Mouse (Mus musculus) liver, embryonic 11.5 days (tissue): ENCODE data around the gene Cmip. TPM values are rescaled to one million over a fixed set of nuclear protein-coding genes. Genes with fewer than 3 reads are reported as not detected.
A peak's percentile ranks its signal among the peaks of the same experiment; 100 is the strongest.

Source experiments
- ATAC-seq: fragments of 200-750 bp; cut with Nextera tagmentation; replicated peaks from 2 replicates; pipeline ENCODE4 v1.8.0; 2017; ENCODE audit warnings: moderate number of reproducible peaks, mild to moderate bottlenecking, moderate TSS enrichment, moderate library complexity; ENCODE audit not compliant: low FRiP score
- DNase-seq: peaks from one replicate; pipeline ENCODE4 v3.0.0-alpha.2; 2017; ENCODE audit warnings: low spot score
- H3K27ac ChIP-seq: fragments of 300-500 bp; sonication (generic); 2 replicates; pipeline ENCODE4 v1.5.1; 2014; ENCODE audit warnings: mild to moderate bottlenecking, low read depth, low read length, control low read depth
- H3K27me3 ChIP-seq: fragments of 300-500 bp; sonication (generic); replicated peaks from 2 replicates; pipeline ENCODE4 v1.6.1; 2014; ENCODE audit warnings: low read length, mixed read lengths; ENCODE audit not compliant: control insufficient read depth, insufficient read depth
- H3K36me3 ChIP-seq: fragments of 300-500 bp; sonication (generic); 2 replicates; pipeline ENCODE4 v1.6.1; 2014; ENCODE audit warnings: mild to moderate bottlenecking, low read length, moderate library complexity, mixed read lengths; ENCODE audit not compliant: control insufficient read depth, insufficient read depth
- H3K4me1 ChIP-seq: fragments of 300-500 bp; sonication (generic); replicated peaks from 2 replicates; pipeline ENCODE4 v1.6.1; 2014; ENCODE audit warnings: low read length, mixed read lengths; ENCODE audit not compliant: control insufficient read depth, insufficient read depth
- H3K4me2 ChIP-seq: fragments of 300-500 bp; sonication (generic); 2 replicates; pipeline ENCODE4 v1.6.1; 2014; ENCODE audit warnings: mild to moderate bottlenecking, control low read depth, moderate library complexity
- H3K4me3 ChIP-seq: fragments of 300-500 bp; sonication (generic); 2 replicates; pipeline ENCODE4 v1.5.1; 2014; ENCODE audit warnings: low read depth, low read length, control low read depth
- H3K9ac ChIP-seq: fragments of 300-500 bp; sonication (generic); 2 replicates; pipeline ENCODE4 v1.6.1; 2014; ENCODE audit warnings: low read depth, low read length, control low read depth
- H3K9me3 ChIP-seq: fragments of 300-500 bp; sonication (generic); 2 replicates; pipeline ENCODE4 v1.6.1; 2016; ENCODE audit warnings: low read length, inconsistent platforms, mixed read lengths; ENCODE audit not compliant: control insufficient read depth
- WGBS: fragments of 180-500 bp; shearing (Covaris S2); extraction: QIAGEN DNeasy Blood & Tissue Kit; methylation state at CpG from one replicate; pipeline ENCODE4 v1.1.7; 2014; 5-methylcytosine and 5-hydroxymethylcytosine counted together
- polyA plus RNA-seq: library from polyadenylated mRNA; unstranded; fragments of >200 nt; fragmentation: Nextera tagmentation; extraction: Ambion mirVana; gene quantifications from 2 replicates; pipeline ENCODE4 v1.2.1, GENCODE M21; 2014

The Cmip gene
- polyA plus RNA-seq, 1 experiment from 2014 or later, result 17.1 TPM

DNA sequence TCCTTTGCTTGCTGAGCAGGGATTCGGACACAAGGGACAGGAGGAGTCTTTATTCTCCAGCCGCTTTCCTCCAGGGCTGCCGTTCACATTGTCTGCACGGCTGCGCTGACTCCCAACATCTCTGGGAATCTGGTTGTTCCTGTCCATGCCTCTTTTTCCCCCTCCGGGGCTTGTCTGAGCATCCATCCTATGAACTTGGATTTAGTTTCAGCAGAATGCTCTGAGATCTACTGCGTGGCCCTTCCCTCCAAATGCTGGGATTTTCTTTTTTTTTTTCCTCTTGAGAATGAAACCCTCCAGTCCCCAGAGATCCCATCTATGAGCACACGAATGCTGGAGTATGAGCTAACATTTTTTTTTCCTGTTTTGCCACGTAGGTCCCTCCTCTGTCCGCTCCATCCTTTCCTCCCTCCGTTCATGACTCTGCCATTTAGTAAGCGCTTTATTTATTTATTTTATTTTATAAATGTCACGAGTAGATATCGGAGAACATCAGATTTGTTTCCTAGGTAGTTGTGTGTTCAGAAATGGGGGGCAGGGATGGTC is 4.1 kb downstream of the Cmip start:
- Histone ChIP-seq H3K4me1 (peaks cover 69% of the 10 kb centered on the region), H3K4me3 (peak overlapping the region; percentile 1; the same call in 1 of the 2 replicates), H3K36me3 (peaks cover 2% of the 10 kb centered on the region; the same call in 1 of the 2 replicates), H3K27me3 (no peaks in the 10 kb centered on the region), H3K9me3 (no peaks in the 10 kb centered on the region), H3K27ac (no peak overlapping the region), H3K4me2 (peak overlapping the region; percentile 80), H3K9ac (no peak overlapping the region; the same call in 1 of the 2 replicates)
- DNase-seq, result no peak
- WGBS, result 62% methylated on average over 14 of the region's 14 CpGs
- no peak for ATAC-seq

DNA sequence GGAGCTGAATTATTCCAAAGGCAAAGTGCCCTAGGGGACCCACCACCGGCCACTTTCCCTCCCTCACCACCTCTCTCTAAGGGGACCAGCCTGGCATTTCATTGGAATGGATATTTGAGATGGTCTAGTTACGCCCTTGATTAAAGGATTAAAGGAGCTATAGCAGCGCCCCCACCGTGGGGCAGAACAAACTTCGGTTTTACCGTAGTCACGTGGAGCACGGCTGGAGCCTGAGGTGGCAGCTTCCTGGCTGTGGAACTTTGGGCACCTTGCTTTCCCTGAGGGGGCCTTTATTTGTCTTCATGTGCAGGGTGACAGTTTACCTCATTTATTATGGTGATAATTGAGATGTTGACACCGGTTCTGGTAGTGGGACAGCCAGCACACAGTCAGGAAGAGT is 4.8 kb downstream of the Cmip start:
- Histone ChIP-seq H3K4me1 (peaks cover 68% of the 10 kb centered on the region), H3K27ac (no peak overlapping the region), H3K9me3 (no peaks in the 10 kb centered on the region), H3K4me2 (peak overlapping the region; percentile 80), H3K27me3 (no peaks in the 10 kb centered on the region), H3K9ac (no peak overlapping the region; the same call in 1 of the 2 replicates), H3K36me3 (peaks cover 2% of the 10 kb centered on the region; the same call in 1 of the 2 replicates), H3K4me3 (peak overlapping the region; percentile 1; the same call in 1 of the 2 replicates)
- DNase-seq (no peak), ATAC-seq (no peak)
- WGBS, result 42% methylated on average over 9 of the region's 9 CpGs

DNA sequence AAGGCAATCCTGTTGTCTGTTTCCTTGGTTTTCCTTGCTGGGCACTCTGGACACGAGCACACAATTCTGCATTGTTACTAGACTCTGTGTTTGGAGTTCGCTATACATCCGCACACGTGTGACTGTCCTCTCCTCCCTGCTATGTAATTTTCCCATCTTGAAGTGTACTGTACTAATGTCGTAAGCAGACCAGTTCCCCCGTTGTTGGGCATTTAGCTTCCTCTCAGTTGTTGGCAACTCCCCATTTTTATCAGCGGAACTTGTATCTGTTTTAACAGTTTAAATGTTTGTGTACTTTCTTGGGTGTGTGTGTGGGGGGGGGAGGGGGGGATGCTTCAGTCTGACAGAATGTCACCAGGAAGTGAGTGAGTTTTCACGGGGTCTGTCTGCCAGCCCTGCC is 5.8 kb downstream of the Cmip start:
- WGBS, result 37% methylated on average over 8 of the region's 8 CpGs
- peak overlapping the region; percentile 10; the same call in 1 of the 2 replicates for H3K4me3 ChIP-seq
- no peaks in the 10 kb centered on the region for H3K9me3 ChIP-seq
- H3K4me2 ChIP-seq, result peak overlapping the region; percentile 80
- no peaks in the 10 kb centered on the region for H3K27me3 ChIP-seq
- H3K9ac ChIP-seq, result no peak overlapping the region
- peaks cover 74% of the 10 kb centered on the region for H3K4me1 ChIP-seq
- H3K27ac ChIP-seq, result peak overlapping the region; percentile 66
- ATAC-seq, result no peak
- H3K36me3 ChIP-seq, result peaks cover 2% of the 10 kb centered on the region; the same call in 1 of the 2 replicates
- no peak for DNase-seq

DNA sequence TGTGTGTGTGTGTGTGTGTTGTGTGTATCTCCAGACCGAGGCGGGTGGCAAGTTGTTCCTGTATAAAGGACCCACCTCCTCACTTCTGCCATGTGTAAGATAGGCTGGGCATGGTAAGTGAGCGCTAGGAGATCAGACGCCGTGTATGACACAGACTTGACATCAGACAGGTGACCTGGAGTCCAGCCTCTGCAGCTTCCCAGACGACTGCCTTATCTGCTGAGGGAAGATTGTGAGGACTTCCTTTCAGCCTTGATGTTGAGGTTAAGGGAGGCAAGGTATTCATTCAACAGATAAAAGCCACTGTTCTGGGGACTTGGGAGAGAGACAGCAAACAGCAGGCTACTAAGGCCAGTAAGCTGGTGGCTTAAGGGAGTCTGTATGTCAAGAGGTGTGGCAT is 6.6 kb downstream of the Cmip start:
- peaks cover 2% of the 10 kb centered on the region; the same call in 1 of the 2 replicates for H3K36me3 ChIP-seq
- ATAC-seq (peak; percentile 79), DNase-seq (no peak)
- peak overlapping the region; percentile 66 for H3K27ac ChIP-seq
- H3K9ac ChIP-seq, result no peak overlapping the region
- peak overlapping the region; percentile 80 for H3K4me2 ChIP-seq
- no peaks in the 10 kb centered on the region for H3K27me3 ChIP-seq
- 13% methylated on average over 6 of the region's 6 CpGs for WGBS
- peak overlapping the region; percentile 6; the same call in 1 of the 2 replicates for H3K4me3 ChIP-seq
- no peaks in the 10 kb centered on the region for H3K9me3 ChIP-seq
- H3K4me1 ChIP-seq, result peaks cover 75% of the 10 kb centered on the region

DNA sequence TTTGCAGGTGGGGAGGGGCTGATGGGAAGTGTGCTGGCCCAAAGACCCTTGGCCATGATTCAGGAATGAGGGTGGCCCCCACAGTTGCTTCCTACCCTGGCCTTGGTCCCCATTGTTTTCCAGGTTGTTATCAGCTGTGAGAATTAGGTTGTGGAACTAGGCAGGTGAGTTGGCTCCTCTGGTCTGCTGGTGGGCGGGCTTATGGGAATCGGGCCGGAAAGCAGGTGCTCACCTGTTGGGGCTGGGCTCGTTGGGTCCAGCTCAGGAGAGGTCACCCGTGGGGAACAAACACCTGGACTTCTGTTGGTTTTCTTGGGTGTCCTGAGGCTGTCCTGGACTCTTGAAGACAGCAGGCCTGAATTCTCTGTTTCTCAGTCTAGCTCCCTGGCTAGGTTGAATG is 8.2 kb downstream of the Cmip start:
- Histone ChIP-seq H3K4me3 (no peak overlapping the region), H3K4me2 (no peak overlapping the region), H3K9me3 (no peaks in the 10 kb centered on the region), H3K4me1 (peaks cover 59% of the 10 kb centered on the region), H3K27ac (no peak overlapping the region), H3K27me3 (no peaks in the 10 kb centered on the region), H3K36me3 (peaks cover 2% of the 10 kb centered on the region; the same call in 1 of the 2 replicates), H3K9ac (no peak overlapping the region)
- WGBS, result 80% methylated on average over 5 of the region's 5 CpGs
- DNase-seq (no peak), ATAC-seq (no peak)

DNA sequence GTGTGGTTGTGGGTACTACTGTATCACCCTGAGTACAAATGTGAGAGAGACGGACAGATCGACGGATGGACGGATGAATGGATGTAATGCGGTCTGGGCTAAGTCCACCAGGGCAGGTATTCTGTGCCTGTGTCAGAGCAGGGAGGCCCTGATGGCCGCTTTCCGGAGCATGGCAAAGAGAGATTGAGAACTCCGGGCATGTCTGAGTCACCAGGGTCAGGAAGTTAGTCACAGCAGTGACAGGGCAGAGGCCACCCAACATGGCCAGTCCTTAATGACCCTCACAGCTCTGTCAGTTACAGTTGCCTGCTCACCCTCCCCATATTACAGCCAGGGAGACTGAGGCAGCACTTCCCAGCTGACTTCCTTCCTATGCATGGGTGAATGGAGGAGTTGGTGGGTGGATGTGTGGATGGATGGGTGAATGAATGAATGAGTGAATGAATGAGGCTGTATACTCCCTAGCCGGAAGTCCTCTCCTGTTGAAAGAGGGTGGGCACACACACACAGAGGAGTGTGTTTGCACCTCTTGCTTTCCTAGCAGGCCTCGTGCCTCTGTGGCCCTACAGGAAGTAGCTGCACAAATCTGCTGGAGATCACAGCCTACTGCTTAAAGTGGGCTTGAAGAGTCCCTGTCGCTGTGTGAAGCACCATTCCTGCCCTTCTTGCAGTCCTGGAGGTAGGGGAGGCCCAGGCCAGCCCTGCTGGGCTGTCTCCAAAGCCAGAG is 10.7 kb downstream of the Cmip start:
- Histone ChIP-seq H3K36me3 (peaks cover 2% of the 10 kb centered on the region; the same call in 1 of the 2 replicates), H3K4me3 (no peak overlapping the region), H3K27ac (no peak overlapping the region), H3K9ac (no peak overlapping the region), H3K9me3 (no peaks in the 10 kb centered on the region), H3K27me3 (no peaks in the 10 kb centered on the region), H3K4me2 (no peak overlapping the region), H3K4me1 (peaks cover 40% of the 10 kb centered on the region)
- ATAC-seq, result no peak
- WGBS, result 65% methylated on average over 11 of the region's 11 CpGs
- no peak for DNase-seq

DNA sequence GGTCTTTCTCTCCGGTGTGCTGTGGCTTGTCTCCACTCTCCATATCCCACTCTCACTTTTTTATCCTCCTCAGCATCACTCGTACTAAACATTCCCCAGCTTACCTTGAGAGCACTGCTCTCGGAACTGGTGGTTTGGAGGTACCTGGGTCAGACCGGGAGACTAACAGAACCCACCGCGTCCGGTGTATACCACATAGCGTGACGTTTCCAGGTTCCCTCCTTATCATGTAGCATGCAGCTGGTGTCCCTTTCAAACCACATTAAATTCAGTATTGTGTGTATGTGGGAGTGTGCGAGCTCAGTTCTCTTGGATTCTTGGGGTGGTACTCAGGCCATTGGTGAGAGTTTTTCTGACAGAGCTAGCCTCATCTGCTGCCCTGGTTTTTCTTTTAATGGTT is 21.4 kb downstream of the Cmip start:
- peak; percentile 69 for ATAC-seq
- no peak for DNase-seq
- WGBS, result 53% methylated on average over 10 of the region's 10 CpGs
- Histone ChIP-seq H3K27me3 (no peaks in the 10 kb centered on the region), H3K36me3 (peaks cover 2% of the 10 kb centered on the region; the same call in 1 of the 2 replicates), H3K9ac (0 out of 2 replicates have a peak overlapping the region, but pooled peaks have one; percentile 20), H3K4me3 (0 out of 2 replicates have a peak overlapping the region, but pooled peaks have one; percentile 7), H3K4me1 (peaks cover 59% of the 10 kb centered on the region), H3K9me3 (no peaks in the 10 kb centered on the region), H3K4me2 (peak overlapping the region; percentile 39), H3K27ac (peak overlapping the region; percentile 55)

DNA sequence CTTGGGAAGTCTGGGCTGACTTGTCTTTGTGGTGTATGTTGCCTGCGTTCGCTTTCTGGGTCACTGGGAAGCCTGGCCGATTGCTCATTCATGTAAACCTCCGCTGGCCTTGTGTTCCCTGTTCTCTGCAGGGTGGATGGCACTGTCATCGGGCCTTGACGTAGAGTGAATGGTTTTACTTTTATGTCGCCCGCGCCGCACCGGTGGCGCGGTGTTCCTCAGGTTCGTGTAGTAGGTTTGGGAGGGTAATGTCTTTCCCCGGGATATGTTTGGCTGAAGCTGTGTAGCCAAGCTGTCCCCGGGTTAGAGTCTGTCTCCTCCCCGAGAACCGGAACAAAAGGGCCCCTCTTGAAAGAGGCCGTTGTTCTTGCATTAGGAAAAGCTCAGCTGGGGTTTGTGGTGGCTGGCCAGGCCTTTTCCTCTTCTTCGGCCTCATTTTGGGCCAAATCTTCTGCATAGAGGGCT is 21.8 kb downstream of the Cmip start:
- DNase-seq (no peak), ATAC-seq (no peak)
- no peaks in the 10 kb centered on the region for H3K9me3 ChIP-seq
- peak overlapping the region; percentile 55; the same call in 1 of the 2 replicates for H3K27ac ChIP-seq
- peaks cover 63% of the 10 kb centered on the region for H3K4me1 ChIP-seq
- H3K36me3 ChIP-seq, result peaks cover 2% of the 10 kb centered on the region; the same call in 1 of the 2 replicates
- H3K4me3 ChIP-seq, result no peak overlapping the region
- H3K4me2 ChIP-seq, result peak overlapping the region; percentile 39; the same call in 1 of the 2 replicates
- WGBS, result 77% methylated on average over 20 of the region's 20 CpGs
- H3K9ac ChIP-seq, result no peak overlapping the region
- H3K27me3 ChIP-seq, result no peaks in the 10 kb centered on the region
